Mouse (Mus musculus) lung, embryonic 16.5 days (tissue): ENCODE measurements around the gene 1700011M02Rik. TPM values are rescaled to one million over a fixed set of nuclear protein-coding genes. Genes with fewer than 3 reads are reported as not detected.
"Not testable (repeated sequence)": the region's sequence is repeated elsewhere in the genome, so short reads cannot be mapped to it uniquely, and the experiment has no call there.

ENCODE experiments used
- ATAC-seq: fragments of 200-750 bp; cut with Nextera tagmentation; 2 replicates; pipeline ENCODE4 v1.8.0; 2017; ENCODE audit warnings: low read depth, mild to moderate bottlenecking, moderate library complexity
- H3K27ac ChIP-seq: fragments of 300-500 bp; sonication (generic); 2 replicates; pipeline ENCODE4 v1.5.1; 2014; ENCODE audit warnings: mild to moderate bottlenecking, control low read depth, low read length
- H3K27me3 ChIP-seq: fragments of 300-500 bp; sonication (generic); 2 replicates; pipeline ENCODE4 v1.6.1; 2014; ENCODE audit warnings: low read depth, low read length, mixed read lengths; ENCODE audit not compliant: control insufficient read depth, insufficient read depth
- H3K36me3 ChIP-seq: fragments of 300-500 bp; sonication (generic); 2 replicates; pipeline ENCODE4 v1.6.1; 2014; ENCODE audit warnings: low read length; ENCODE audit not compliant: control insufficient read depth, insufficient read depth
- H3K4me1 ChIP-seq: fragments of 300-500 bp; sonication (generic); replicated peaks from 2 replicates; pipeline ENCODE4 v1.6.1; 2014; ENCODE audit warnings: low read length, mixed read lengths; ENCODE audit not compliant: control insufficient read depth, insufficient read depth
- H3K4me2 ChIP-seq: fragments of 300-500 bp; sonication (generic); 2 replicates; pipeline ENCODE4 v1.6.1; 2014; ENCODE audit warnings: low read depth, low read length, control low read depth
- H3K4me3 ChIP-seq: fragments of 300-500 bp; sonication (generic); 2 replicates; pipeline ENCODE4 v1.5.1; 2014; ENCODE audit warnings: mild to moderate bottlenecking, low read length, control low read depth
- H3K9ac ChIP-seq: fragments of 300-500 bp; sonication (generic); 2 replicates; pipeline ENCODE4 v1.6.1; 2014; ENCODE audit warnings: low read length, control low read depth
- H3K9me3 ChIP-seq: fragments of 300-500 bp; sonication (generic); 2 replicates; pipeline ENCODE4 v1.6.1; 2016; ENCODE audit warnings: low read length; ENCODE audit not compliant: control insufficient read depth
- WGBS: fragments of 180-500 bp; shearing (Covaris S2); extraction: QIAGEN DNeasy Blood & Tissue Kit; methylation state at CpG from one replicate; pipeline ENCODE4 v1.1.7; 2014; 5-methylcytosine and 5-hydroxymethylcytosine counted together
- polyA plus RNA-seq: library from polyadenylated mRNA; unstranded; fragments of >200 nt; fragmentation: Nextera tagmentation; extraction: Ambion mirVana; gene quantifications from 2 replicates; pipeline ENCODE4 v1.2.1, GENCODE M21; 2015

Gene 1700011M02Rik
- polyA plus RNA-seq, 1 experiment from 2014 or later, result not detected

DNA sequence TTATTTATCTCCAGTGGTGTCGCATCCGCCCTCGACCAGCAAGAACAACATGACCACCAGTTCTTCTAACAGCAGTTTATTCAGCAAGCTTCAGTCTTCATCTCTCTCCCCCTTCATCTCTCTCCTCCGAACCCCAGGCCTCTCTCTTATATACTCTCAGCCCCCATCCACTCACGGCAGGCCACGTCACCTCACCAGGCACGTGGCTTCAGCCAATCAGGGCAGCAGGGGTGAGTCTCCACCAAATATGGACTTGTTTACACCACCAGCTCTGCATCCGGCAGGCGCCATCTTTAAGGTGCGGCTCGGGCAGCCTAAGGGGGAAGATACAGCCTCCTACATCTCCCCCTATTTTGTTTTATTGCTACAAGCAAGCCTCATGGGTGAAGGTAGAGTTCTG is 41.4 kb downstream of the 1700011M02Rik start:
- H3K9ac ChIP-seq, H3K9me3 ChIP-seq, H3K36me3 ChIP-seq, H3K4me1 ChIP-seq, H3K27me3 ChIP-seq, H3K27ac ChIP-seq, ATAC-seq, H3K4me3 ChIP-seq, H3K4me2 ChIP-seq: not testable (repeated sequence)
- WGBS, result 85% methylated on average over 11 of the region's 11 CpGs

DNA sequence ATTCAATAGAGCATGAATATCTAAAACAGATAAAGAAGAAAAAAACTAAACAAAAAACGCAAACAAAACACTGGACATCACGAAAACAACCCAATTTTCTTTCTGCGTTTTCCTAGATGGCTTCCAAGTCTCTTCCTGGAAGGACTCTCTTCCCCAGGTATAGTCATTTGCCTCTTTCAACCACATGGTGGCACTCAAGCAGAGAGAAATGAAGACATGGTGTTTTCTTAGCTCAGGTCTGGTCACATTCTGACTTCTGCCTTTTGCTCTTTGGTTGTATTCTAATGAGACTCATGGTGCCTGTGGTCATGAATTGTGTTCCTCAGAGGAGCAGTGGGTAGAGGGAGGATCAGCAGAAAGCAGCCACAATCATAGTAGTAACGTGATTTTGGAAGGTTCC is 50.2 kb downstream of the 1700011M02Rik start:
- 32% methylated on average over 4 of the region's 4 CpGs for WGBS
- no peak overlapping the region for H3K4me3 ChIP-seq
- H3K4me1 ChIP-seq, result no peaks in the 10 kb centered on the region
- no peaks in the 10 kb centered on the region for H3K9me3 ChIP-seq
- no peak for ATAC-seq
- no peak overlapping the region for H3K9ac ChIP-seq
- no peaks in the 10 kb centered on the region; the same call in 1 of the 2 replicates for H3K27me3 ChIP-seq
- H3K27ac ChIP-seq, result no peak overlapping the region
- no peaks in the 10 kb centered on the region for H3K36me3 ChIP-seq
- no peak overlapping the region for H3K4me2 ChIP-seq

Other genes with a start within 250 kb of the 1700011M02Rik start
- gene Gm3880, start 221.9 kb upstream of the 1700011M02Rik start, polyA plus RNA-seq, result not detected in 2 replicates
- 0.72 and 1.2 TPM in 2 replicates for gene Gm9112, start 201.3 kb upstream of the 1700011M02Rik start, polyA plus RNA-seq
- not detected in 2 replicates for gene Dmrtc1b, start 201.0 kb upstream of the 1700011M02Rik start, polyA plus RNA-seq
- not detected in 2 replicates for gene Dmrtc1c1, start 105.9 kb upstream of the 1700011M02Rik start, polyA plus RNA-seq
- gene Dmrtc1c2, start 54.3 kb upstream of the 1700011M02Rik start, polyA plus RNA-seq, result not detected in 2 replicates
- not detected in 2 replicates for gene 1700031F05Rik, start 40.9 kb upstream of the 1700011M02Rik start, polyA plus RNA-seq
- gene Dmrtc1a, start 218 bp upstream of the 1700011M02Rik start, polyA plus RNA-seq, result 0.59 and 0.87 TPM in 2 replicates
- gene 1700018G05Rik, start 19.5 kb downstream of the 1700011M02Rik start, polyA plus RNA-seq, result not detected in 2 replicates